Comparison of ENCODE assay signal across 9 mouse cellular contexts in genomic region chr7:98194026-98194792, GRCm38 (mm10). TPM values are rescaled to one million over a fixed set of nuclear protein-coding genes. Genes with fewer than 3 reads are reported as not detected.
DNase-seq lines count a peak whose midpoint lies in the region; ATAC-seq and TF ChIP-seq lines count a peak whose summit lies in the region.
"Had no signal": no experiment of that assay in that cellular context is flagged by ENCODE, and none has a peak within 500 bp of the region (broad histone marks: within the 10 kb centered on the region; RNA-seq: fewer than 3 reads in every experiment).

No protein-coding gene starts in this region.

- H3K9me3 ChIP-seq in lung, embryonic 15.5 days: no peaks in the 10 kb centered on the region
- no peaks in the 10 kb centered on the region for H3K9me3 ChIP-seq in forebrain, postnatal 0 days (ENCODE audit: low read length)
- H3K9me3 ChIP-seq in liver, embryonic 11.5 days (ENCODE audit: control insufficient read depth, low read length): no peaks in the 10 kb centered on the region

- peak overlapping the region; percentile 80 for H3K4me2 ChIP-seq in lung, embryonic 15.5 days
- H3K4me2 ChIP-seq in forebrain, postnatal 0 days (ENCODE audit: low read depth): peak overlapping the region; percentile 93
- peak overlapping the region; percentile 79 for H3K4me2 ChIP-seq in liver, embryonic 11.5 days

- TF ChIP-seq CTCF in forebrain, postnatal 0 days (IDR thresholded peaks at IDR 0.05; ENCODE audit: low read depth): no peak
- no peak for TF ChIP-seq CTCF in olfactory bulb, adult 2 months (IDR thresholded peaks at IDR 0.05; ENCODE audit: insufficient read depth, low read depth, low read length)

- no peak overlapping the region; the same call in 1 of the 2 replicates for H3K9ac ChIP-seq in lung, embryonic 15.5 days
- H3K9ac ChIP-seq in forebrain, postnatal 0 days: peak overlapping the region; percentile 44
- no peak overlapping the region for H3K9ac ChIP-seq in liver, embryonic 11.5 days (ENCODE audit: low read depth, low read length)

- peaks cover 18% of the 10 kb centered on the region for H3K4me1 ChIP-seq in lung, embryonic 15.5 days
- peaks cover 11% of the 10 kb centered on the region; the same call in 1 of the 2 replicates for H3K4me1 ChIP-seq in forebrain, postnatal 0 days (ENCODE audit: insufficient read depth)
- H3K4me1 ChIP-seq in liver, embryonic 11.5 days (replicated peaks; ENCODE audit: control insufficient read depth, insufficient read depth, low read length): peaks cover 16% of the 10 kb centered on the region
- peaks cover 13% of the 10 kb centered on the region for H3K4me1 ChIP-seq in olfactory bulb, adult 2 months (ENCODE audit: control insufficient read depth, insufficient read depth, low read length)

- no peak overlapping the region for H3K27ac ChIP-seq in lung, embryonic 15.5 days
- H3K27ac ChIP-seq in forebrain, postnatal 0 days (ENCODE audit: low read depth, low read length): no peak overlapping the region
- no peak overlapping the region for H3K27ac ChIP-seq in liver, embryonic 11.5 days (ENCODE audit: low read depth, low read length)
- H3K27ac ChIP-seq in olfactory bulb, adult 2 months (ENCODE audit: insufficient read depth, low read depth, low read length): no peak overlapping the region

- H3K36me3 ChIP-seq in lung, embryonic 15.5 days: no peaks in the 10 kb centered on the region
- H3K36me3 ChIP-seq in forebrain, postnatal 0 days (ENCODE audit: insufficient read depth): no peaks in the 10 kb centered on the region
- H3K36me3 ChIP-seq in liver, embryonic 11.5 days (ENCODE audit: control insufficient read depth, insufficient read depth, low read length): no peaks in the 10 kb centered on the region

- peaks cover 49% of the 10 kb centered on the region for H3K27me3 ChIP-seq in lung, embryonic 15.5 days
- peaks cover 51% of the 10 kb centered on the region for H3K27me3 ChIP-seq in forebrain, postnatal 0 days (ENCODE audit: insufficient read depth, low read length)
- H3K27me3 ChIP-seq in liver, embryonic 11.5 days (replicated peaks; ENCODE audit: control insufficient read depth, insufficient read depth, low read length): peaks cover 43% of the 10 kb centered on the region

- TF ChIP-seq POLR2A in olfactory bulb, adult 2 months (IDR thresholded peaks at IDR 0.05; ENCODE audit: insufficient read depth, low read depth, low read length): no peak

- peak; percentile 47; the same call in 1 of the 2 replicates for ATAC-seq in lung, embryonic 15.5 days (ENCODE audit: borderline replicate concordance, extremely low read depth, low FRiP score, low TSS enrichment)
- peak; percentile 53 for ATAC-seq in forebrain, postnatal 0 days
- ATAC-seq in liver, embryonic 11.5 days (replicated peaks; ENCODE audit: low FRiP score): 0 out of 2 replicates have a peak, but pooled peaks have one; percentile 16

- peak overlapping the region; percentile 36 for H3K4me3 ChIP-seq in lung, embryonic 15.5 days
- peak overlapping the region; percentile 44 for H3K4me3 ChIP-seq in forebrain, postnatal 0 days (ENCODE audit: low read depth, low read length)
- peak overlapping the region; percentile 43 for H3K4me3 ChIP-seq in liver, embryonic 11.5 days (ENCODE audit: low read depth, low read length)
- H3K4me3 ChIP-seq in olfactory bulb, adult 2 months (ENCODE audit: insufficient read depth, low read depth, low read length): peak overlapping the region; percentile 43
- H3K4me3 ChIP-seq: erythroblast, embryonic 14.5 days had no signal

- 1% methylated on average over 61 of the region's 61 CpGs for WGBS in lung, embryonic 15.5 days
- WGBS in forebrain, postnatal 0 days: 4% methylated on average over 61 of the region's 61 CpGs
- WGBS in liver, embryonic 11.5 days: 2% methylated on average over 58 of the region's 61 CpGs
- WGBS in olfactory bulb, adult 2 months: 2% methylated on average over 61 of the region's 61 CpGs

- DNase-seq in adrenal gland, postnatal 10 days: peak; percentile 41
- DNase-seq in adrenal gland, adult 8-10 months: no peak
- no peak for DNase-seq in lung, postnatal 25 days (ENCODE audit: low spot score)
- DNase-seq in forebrain, postnatal 0 days: peak; percentile 37
- DNase-seq in liver, embryonic 11.5 days (ENCODE audit: low spot score): peak; percentile 50
- no peak for DNase-seq in urinary bladder, postnatal 4 days (ENCODE audit: low spot score in 2 of 2)

RNA-seq across cellular contexts. Expression of gene B3gnt6, which starts 5.1 kb away (rescaled TPM):
- total RNA-seq in adrenal gland, postnatal 10 days (2021): 1 to 10 TPM; 2.3 to 3.3 TPM
- total RNA-seq in adrenal gland, adult 8-10 months (2022): 10 to 100 TPM in 1 of 4 experiments, 1 to 10 TPM in 1, under 1 TPM in 1, not detected in 1; 0.37 to 12.5 (median 6.0) TPM
- 0.15 and 0.21 TPM in 2 replicates for polyA plus RNA-seq in lung, embryonic 15.5 days (2015; fragmentation: Nextera tagmentation; extraction: Ambion mirVana)
- total RNA-seq in forebrain, postnatal 0 days (2014; rRNA removed): 0.08 and 0.19 TPM in 2 replicates
- polyA plus RNA-seq in forebrain, postnatal 0 days (2015; fragmentation: Nextera tagmentation; extraction: Ambion mirVana): 0.26 and 0.63 TPM in 2 replicates
- 0.09 TPM in 1 of 2 replicates, not detected in the other for polyA plus RNA-seq in liver, embryonic 11.5 days (2014; fragmentation: Nextera tagmentation; extraction: Ambion mirVana)
- not detected in 2 replicates for polyA plus RNA-seq in olfactory bulb, adult 2 months (2012; ENCODE audit: insufficient read depth, insufficient read length, low replicate concordance, missing spikeins)
- polyA plus RNA-seq: erythroblast, embryonic 14.5 days had no signal

RNA-seq across cellular contexts. Expression of gene Capn5, which starts 16.1 kb away (rescaled TPM):
- total RNA-seq in adrenal gland, postnatal 10 days (2021): 10 to 100 TPM in 1 of 2 experiments, 1 to 10 TPM in 1; 8.2 to 13.4 TPM
- 10 to 100 TPM in 2 of 4 experiments, 1 to 10 TPM in 2; 6.8 to 11.1 (median 9.8) TPM for total RNA-seq in adrenal gland, adult 8-10 months (2022)
- 7.5 and 8.8 TPM in 2 replicates for polyA plus RNA-seq in lung, embryonic 15.5 days (2015; fragmentation: Nextera tagmentation; extraction: Ambion mirVana)
- 35.8 and 39.2 TPM in 2 replicates for total RNA-seq in forebrain, postnatal 0 days (2014; rRNA removed)
- polyA plus RNA-seq in forebrain, postnatal 0 days (2015; fragmentation: Nextera tagmentation; extraction: Ambion mirVana): 21.3 and 22.6 TPM in 2 replicates
- 20.0 and 20.1 TPM in 2 replicates for polyA plus RNA-seq in liver, embryonic 11.5 days (2014; fragmentation: Nextera tagmentation; extraction: Ambion mirVana)
- not detected in 2 replicates for polyA plus RNA-seq in olfactory bulb, adult 2 months (2012; ENCODE audit: insufficient read depth, insufficient read length, low replicate concordance, missing spikeins)

RNA-seq across cellular contexts. Expression of gene Omp, which starts 48.9 kb away (rescaled TPM):
- 1 to 10 TPM in 1 of 2 experiments, under 1 TPM in 1; 0.66 to 1.2 TPM for total RNA-seq in adrenal gland, postnatal 10 days (2021)
- 1 to 10 TPM in 2 of 4 experiments, under 1 TPM in 2; 0.40 to 1.4 (median 0.94) TPM for total RNA-seq in adrenal gland, adult 8-10 months (2022)
- 0.19 and 0.20 TPM in 2 replicates for polyA plus RNA-seq in lung, embryonic 15.5 days (2015; fragmentation: Nextera tagmentation; extraction: Ambion mirVana)
- 0.29 and 0.54 TPM in 2 replicates for total RNA-seq in forebrain, postnatal 0 days (2014; rRNA removed)
- 0.31 and 0.38 TPM in 2 replicates for polyA plus RNA-seq in forebrain, postnatal 0 days (2015; fragmentation: Nextera tagmentation; extraction: Ambion mirVana)
- 0.62 and 0.70 TPM in 2 replicates for polyA plus RNA-seq in liver, embryonic 11.5 days (2014; fragmentation: Nextera tagmentation; extraction: Ambion mirVana)
- not detected in 2 replicates for polyA plus RNA-seq in olfactory bulb, adult 2 months (2012; ENCODE audit: insufficient read depth, insufficient read length, low replicate concordance, missing spikeins)

Comparison
In these comparisons a context has a peak if more than half of its experiments do, and no peak if none do; other contexts are left out.
1. DNase-seq: peak in adrenal gland, postnatal 10 days (single experiment), forebrain, postnatal 0 days (single experiment) and liver, embryonic 11.5 days (single experiment); none in adrenal gland, adult 8-10 months (single experiment), lung, postnatal 25 days (single experiment) and urinary bladder, postnatal 4 days (0 of 2).
2. Peak in every context shown above with its lines, with median percentiles within 50 percentile points of each other: ATAC-seq, H3K4me2 ChIP-seq and H3K4me3 ChIP-seq.